Mouse (Mus musculus) myocyte (in vitro differentiated cells): ENCODE measurements around the gene Dlg2. TPM values are rescaled to one million over a fixed set of nuclear protein-coding genes. Genes with fewer than 3 reads are reported as not detected.
A peak's percentile ranks its signal among the peaks of the same experiment; 100 is the strongest.

Experiments used
- H3K27me3 ChIP-seq: one replicate; pipeline ENCODE4 v1.6.1; 2011; ENCODE audit not compliant: control insufficient read depth, insufficient read depth, insufficient read length
- H3K36me3 ChIP-seq: one replicate; pipeline ENCODE4 v1.6.1; 2011; ENCODE audit not compliant: control insufficient read depth, insufficient read depth
- H3K4me2 ChIP-seq: one replicate; pipeline ENCODE4 v1.6.1; 2011; ENCODE audit warnings: low read depth, control low read depth
- H3K4me3 ChIP-seq: one replicate; pipeline ENCODE4 v1.5.1; 2011; ENCODE audit warnings: mild to moderate bottlenecking, control low read depth, moderate library complexity
- H3K79me2 ChIP-seq: one replicate; pipeline ENCODE4 v1.6.1; 2011; ENCODE audit not compliant: control insufficient read depth, insufficient read depth
- H3ac ChIP-seq: one replicate; pipeline ENCODE4 v1.6.1; 2011; ENCODE audit not compliant: control insufficient read depth, insufficient read length
- CEBPB ChIP-seq: IDR thresholded peaks from 2 replicates; pipeline ENCODE4 v1.6.1; 2011; ENCODE audit warnings: mild to moderate bottlenecking, moderate library complexity; ENCODE audit not compliant: poor library complexity, insufficient read depth, severe bottlenecking
- E2F4 ChIP-seq: IDR thresholded peaks from one replicate; pipeline ENCODE4 v1.6.1; 2011; ENCODE audit warnings: mild to moderate bottlenecking, control low read depth, moderate library complexity; ENCODE audit not compliant: insufficient read depth
- MAX ChIP-seq: IDR thresholded peaks from one replicate; pipeline ENCODE4 v1.6.1; 2011; ENCODE audit warnings: low read depth, mild to moderate bottlenecking, control low read depth
- MYOD1 ChIP-seq, 3 experiments: IDR thresholded peaks; one replicate each; pipeline ENCODE4 v1.6.1; 2011; ENCODE audit warnings: control low read depth in 2 of 3, low read depth in 2 of 3, mild to moderate bottlenecking in 2 of 3, moderate library complexity in 1 of 3; ENCODE audit not compliant: insufficient read length in 2 of 3, control insufficient read depth in 1 of 3
- MYOG ChIP-seq, 3 experiments: IDR thresholded peaks; one replicate each; pipeline ENCODE4 v1.6.1; 2011; ENCODE audit warnings: control low read depth in 2 of 3, low read depth in 2 of 3, mild to moderate bottlenecking in 2 of 3; ENCODE audit not compliant: insufficient read length in 2 of 3, control insufficient read depth in 1 of 3, insufficient read depth in 1 of 3
- POLR2A ChIP-seq: IDR thresholded peaks from one replicate; pipeline ENCODE4 v1.6.1; 2011; ENCODE audit warnings: low read depth, mild to moderate bottlenecking, control low read depth, moderate library complexity; ENCODE audit not compliant: insufficient read length
- POLR2AphosphoS2 ChIP-seq: IDR thresholded peaks from one replicate; pipeline ENCODE4 v1.6.1; 2011; ENCODE audit warnings: low read depth, control low read depth; ENCODE audit not compliant: insufficient read length
- REST ChIP-seq: IDR thresholded peaks from one replicate; pipeline ENCODE4 v1.6.1; 2011; ENCODE audit warnings: mild to moderate bottlenecking, control low read depth, moderate library complexity; ENCODE audit not compliant: insufficient read depth, insufficient read length
- SRF ChIP-seq: IDR thresholded peaks from one replicate; pipeline ENCODE4 v1.6.1; 2011; ENCODE audit warnings: low read depth; ENCODE audit not compliant: control insufficient read depth, insufficient read length
- TCF12 ChIP-seq: IDR thresholded peaks from one replicate; pipeline ENCODE4 v1.6.1; 2011; ENCODE audit warnings: mild to moderate bottlenecking, control low read depth; ENCODE audit not compliant: poor library complexity, insufficient read depth, severe bottlenecking
- TCF3 ChIP-seq: IDR thresholded peaks from one replicate; pipeline ENCODE4 v1.6.1; 2011; ENCODE audit warnings: low read depth, control low read depth; ENCODE audit not compliant: insufficient read length
- USF1 ChIP-seq: IDR thresholded peaks from one replicate; pipeline ENCODE4 v1.6.1; 2011; ENCODE audit warnings: low read depth, mild to moderate bottlenecking, control low read depth, moderate library complexity
- polyA plus RNA-seq: library from polyadenylated mRNA; unstranded; fragments of >200 nt; fragmentation: generic; extraction: Trizol; gene quantifications from one replicate; pipeline ENCODE4 v1.2.1, GENCODE M21; 2012; ENCODE audit warnings: missing spikeins

Gene Dlg2
- polyA plus RNA-seq, 1 experiment: 0.65 TPM

- H3ac ChIP-seq: no peak overlapping the region
- H3K4me3 ChIP-seq: no peak overlapping the region
- H3K27me3 ChIP-seq: no peaks in the 10 kb centered on the region
- no peaks in the 10 kb centered on the region for H3K79me2 ChIP-seq
- no peaks in the 10 kb centered on the region for H3K36me3 ChIP-seq
- H3K4me2 ChIP-seq: peak overlapping the region; percentile 52
- TF ChIP-seq POLR2AphosphoS2: no peak
- TF ChIP-seq E2F4: no peak
- no peak for TF ChIP-seq MAX
- no peak for TF ChIP-seq TCF12
- TF ChIP-seq TCF3: no peak
- TF ChIP-seq SRF: no peak
- no peak for TF ChIP-seq POLR2A
- no peak for TF ChIP-seq USF1
- no peak for TF ChIP-seq CEBPB
- TF ChIP-seq MYOG (IDR thresholded peaks at IDR 0.05; ENCODE audit: control insufficient read depth in 1 of 3, insufficient read depth in 1 of 3, insufficient read length in 2 of 3, low read depth in 2 of 3): no peak
- no peak for TF ChIP-seq REST
- no peak for TF ChIP-seq MYOD1 (IDR thresholded peaks at IDR 0.05; ENCODE audit: control insufficient read depth in 1 of 3, insufficient read length in 2 of 3, low read depth in 2 of 3)
These were observed 1687.8 kb downstream of the Dlg2 start for GRCm38 (mm10) chr7:92164316-92164715.

GRCm38 (mm10) chr7:92164875-92165518 is 1688.5 kb downstream of the Dlg2 start:
- H3ac ChIP-seq: no peak overlapping the region
- H3K79me2 ChIP-seq: no peaks in the 10 kb centered on the region
- H3K27me3 ChIP-seq: no peaks in the 10 kb centered on the region
- TF ChIP-seq REST (no peak), MAX (no peak), TCF12 (no peak), MYOG (IDR thresholded peaks at IDR 0.05; ENCODE audit: control insufficient read depth in 1 of 3, insufficient read depth in 1 of 3, insufficient read length in 2 of 3, low read depth in 2 of 3) (no peak), USF1 (no peak), POLR2AphosphoS2 (no peak)
- no peaks in the 10 kb centered on the region for H3K36me3 ChIP-seq
- peak overlapping the region; percentile 52 for H3K4me2 ChIP-seq
- no peak overlapping the region for H3K4me3 ChIP-seq

- no peak overlapping the region for H3K4me3 ChIP-seq
These were observed 1703.6 kb downstream of the Dlg2 start for GRCm38 (mm10) chr7:92180029-92180428.

DNA sequence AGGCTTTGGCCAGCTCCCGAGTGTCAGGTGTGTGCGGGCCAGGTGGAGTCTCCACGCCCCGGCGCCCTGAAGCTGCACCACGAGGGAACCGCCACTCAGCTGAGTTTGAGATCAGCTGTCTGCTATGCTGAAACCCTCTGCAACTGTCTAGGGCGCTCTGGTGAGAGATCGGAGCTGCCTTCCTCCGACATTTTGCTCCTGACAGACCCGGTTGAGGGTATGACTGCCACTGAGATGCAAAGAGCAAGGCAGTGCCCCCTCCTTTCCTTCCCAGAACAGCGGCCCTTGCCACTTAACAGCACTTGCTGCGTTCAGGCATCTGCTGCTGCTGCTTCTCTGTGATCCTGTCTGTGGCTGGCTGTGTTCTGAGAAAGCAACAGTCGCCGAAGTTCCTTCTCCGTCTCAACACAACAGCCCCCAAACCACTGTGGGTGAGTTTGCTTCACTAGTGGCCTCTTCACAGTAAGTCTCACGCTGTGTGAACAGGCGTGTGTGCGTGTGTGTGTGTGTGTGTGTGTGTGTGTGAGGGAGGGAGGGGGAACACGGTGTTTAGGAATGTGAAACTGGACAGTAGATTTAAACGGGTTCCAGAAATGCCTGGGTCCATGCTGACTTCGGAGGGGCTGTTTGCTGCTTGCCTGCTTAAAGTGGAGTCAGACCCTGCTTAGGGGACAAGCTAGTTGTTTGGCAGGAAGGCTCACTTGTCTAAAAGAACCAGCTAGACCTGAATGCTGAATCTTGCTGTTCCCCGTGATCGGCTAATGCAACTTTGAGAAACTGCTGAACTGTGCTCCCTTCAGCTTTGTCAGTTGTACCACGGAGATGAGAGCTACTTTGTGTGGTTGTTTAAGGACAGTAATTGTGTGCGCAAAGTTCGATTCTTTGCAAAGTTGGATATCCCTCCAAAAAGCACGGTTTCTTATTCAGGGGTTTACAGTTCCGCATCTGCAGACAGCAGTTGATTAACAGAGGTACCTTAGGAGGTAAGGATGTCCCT is 1704.4 kb downstream of the Dlg2 start:
- Histone ChIP-seq H3K4me2 (peak overlapping the region; percentile 52), H3K27me3 (no peaks in the 10 kb centered on the region), H3K4me3 (no peak overlapping the region), H3ac (no peak overlapping the region), H3K79me2 (no peaks in the 10 kb centered on the region), H3K36me3 (no peaks in the 10 kb centered on the region)
- no peak for TF ChIP-seq USF1
- TF ChIP-seq POLR2AphosphoS2: no peak
- no peak for TF ChIP-seq MAX
- no peak for TF ChIP-seq E2F4
- TF ChIP-seq REST: no peak
- no peak for TF ChIP-seq TCF12
- TF ChIP-seq CEBPB: no peak
- no peak for TF ChIP-seq SRF
- TF ChIP-seq TCF3: no peak
- TF ChIP-seq POLR2A: no peak
- no peak for TF ChIP-seq MYOD1 (IDR thresholded peaks at IDR 0.05; ENCODE audit: control insufficient read depth in 1 of 3, insufficient read length in 2 of 3, low read depth in 2 of 3)
- TF ChIP-seq MYOG (IDR thresholded peaks at IDR 0.05; ENCODE audit: control insufficient read depth in 1 of 3, insufficient read depth in 1 of 3, insufficient read length in 2 of 3, low read depth in 2 of 3): no peak

More at GRCm38 (mm10) chr7:92180029-92180428, 1703.6 kb downstream of the Dlg2 start:
- H3K79me2 ChIP-seq: no peaks in the 10 kb centered on the region
- no peak overlapping the region for H3K4me2 ChIP-seq
- no peak for TF ChIP-seq USF1
- H3K36me3 ChIP-seq: no peaks in the 10 kb centered on the region
- no peak overlapping the region for H3ac ChIP-seq
- H3K27me3 ChIP-seq: no peaks in the 10 kb centered on the region
